Mouse (Mus musculus): ENCODE data around the gene Gtf2ird2. TPM values are rescaled to one million over a fixed set of nuclear protein-coding genes. Genes with fewer than 3 reads are reported as not detected.

Gtf2ird2 gene
- polyA plus RNA-seq, 1 experiment from 2014 or later: 5.8 TPM

GRCm38 (mm10) chr5:134183162-134183561 is 657 bp upstream of the Gtf2ird2 start:
- Histone ChIP-seq H3K27me3 (replicated peaks) (no peaks in the 10 kb centered on the region), H3K36me3 (no peaks in the 10 kb centered on the region), H3K9me3 (peaks cover 3% of the 10 kb centered on the region; the same call in 1 of the 2 replicates), H3K9ac (peak overlapping the region; percentile 93), H3K4me2 (peak overlapping the region; percentile 89), H3K27ac (replicated peaks) (peak overlapping the region; percentile 93), H3K4me3 (peak overlapping the region; percentile 86), H3K4me1 (peaks cover 18% of the 10 kb centered on the region)
- 49% methylated on average over 7 of the region's 7 CpGs for WGBS
- no peak for ATAC-seq (ENCODE audit: extremely low read depth, insufficient number of reproducible peaks, low FRiP score, low TSS enrichment)

- H3K4me2 ChIP-seq: no peak overlapping the region
- no peaks in the 10 kb centered on the region for H3K27me3 ChIP-seq (replicated peaks)
- H3K9me3 ChIP-seq: peaks cover 3% of the 10 kb centered on the region; the same call in 1 of the 2 replicates
- no peak overlapping the region for H3K27ac ChIP-seq (replicated peaks)
- H3K4me1 ChIP-seq: peaks cover 18% of the 10 kb centered on the region
- H3K9ac ChIP-seq: no peak overlapping the region
- WGBS: 76% methylated on average over 3 of the region's 3 CpGs
- H3K36me3 ChIP-seq: no peaks in the 10 kb centered on the region
- ATAC-seq (ENCODE audit: extremely low read depth, insufficient number of reproducible peaks, low FRiP score, low TSS enrichment): no peak
- no peak overlapping the region for H3K4me3 ChIP-seq
These were observed 2.2 kb downstream of the Gtf2ird2 start for GRCm38 (mm10) chr5:134186059-134186458.

GRCm38 (mm10) chr5:134186961-134187731 is 3.3 kb downstream of the Gtf2ird2 start:
- Histone ChIP-seq H3K4me1 (peaks cover 16% of the 10 kb centered on the region), H3K27ac (replicated peaks) (no peak overlapping the region), H3K36me3 (no peaks in the 10 kb centered on the region), H3K4me3 (no peak overlapping the region), H3K9ac (no peak overlapping the region), H3K27me3 (replicated peaks) (no peaks in the 10 kb centered on the region), H3K9me3 (peaks cover 3% of the 10 kb centered on the region; the same call in 1 of the 2 replicates), H3K4me2 (no peak overlapping the region)
- WGBS: 72% methylated on average over 4 of the region's 4 CpGs
- no peak for ATAC-seq (ENCODE audit: extremely low read depth, insufficient number of reproducible peaks, low FRiP score, low TSS enrichment)

GRCm38 (mm10) chr5:134188571-134188970 is 4.8 kb downstream of the Gtf2ird2 start:
- no peak for ATAC-seq (ENCODE audit: extremely low read depth, insufficient number of reproducible peaks, low FRiP score, low TSS enrichment)
- H3K4me2 ChIP-seq: no peak overlapping the region
- peaks cover 13% of the 10 kb centered on the region for H3K36me3 ChIP-seq
- no peak overlapping the region for H3K27ac ChIP-seq (replicated peaks)
- peaks cover 2% of the 10 kb centered on the region for H3K4me1 ChIP-seq
- H3K4me3 ChIP-seq: no peak overlapping the region
- WGBS: 82% methylated on average over 7 of the region's 7 CpGs
- H3K9me3 ChIP-seq: peaks cover 3% of the 10 kb centered on the region; the same call in 1 of the 2 replicates
- H3K9ac ChIP-seq: no peak overlapping the region
- no peaks in the 10 kb centered on the region for H3K27me3 ChIP-seq (replicated peaks)

GRCm38 (mm10) chr5:134193664-134194063 is 9.8 kb downstream of the Gtf2ird2 start:
- no peaks in the 10 kb centered on the region for H3K27me3 ChIP-seq (replicated peaks)
- no peaks in the 10 kb centered on the region for H3K4me1 ChIP-seq
- 81% methylated on average over 8 of the region's 8 CpGs for WGBS
- H3K4me2 ChIP-seq: no peak overlapping the region
- no peak for ATAC-seq (ENCODE audit: extremely low read depth, insufficient number of reproducible peaks, low FRiP score, low TSS enrichment)
- H3K9ac ChIP-seq: no peak overlapping the region
- peaks cover 48% of the 10 kb centered on the region for H3K36me3 ChIP-seq
- H3K9me3 ChIP-seq: no peaks in the 10 kb centered on the region
- no peak overlapping the region for H3K4me3 ChIP-seq
- H3K27ac ChIP-seq (replicated peaks): no peak overlapping the region

GRCm38 (mm10) chr5:134206721-134207120 is 22.9 kb downstream of the Gtf2ird2 start:
- 76% methylated on average over 10 of the region's 10 CpGs for WGBS
- H3K27ac ChIP-seq (replicated peaks): no peak overlapping the region
- peaks cover 6% of the 10 kb centered on the region; the same call in 1 of the 2 replicates for H3K4me1 ChIP-seq

GRCm38 (mm10) chr5:134209931-134210554 is 26.2 kb downstream of the Gtf2ird2 start:
- 49% methylated on average over 11 of the region's 11 CpGs for WGBS
- Histone ChIP-seq H3K9me3 (no peaks in the 10 kb centered on the region), H3K27me3 (replicated peaks) (no peaks in the 10 kb centered on the region), H3K4me2 (no peak overlapping the region), H3K36me3 (peaks cover 36% of the 10 kb centered on the region), H3K4me1 (peaks cover 11% of the 10 kb centered on the region; the same call in 1 of the 2 replicates), H3K4me3 (no peak overlapping the region), H3K9ac (no peak overlapping the region), H3K27ac (replicated peaks) (no peak overlapping the region)
- ATAC-seq (ENCODE audit: extremely low read depth, insufficient number of reproducible peaks, low FRiP score, low TSS enrichment): no peak

More at GRCm38 (mm10) chr5:134206721-134207120, 22.9 kb downstream of the Gtf2ird2 start:
- H3K9ac ChIP-seq: no peak overlapping the region
- no peak overlapping the region for H3K4me2 ChIP-seq
- ATAC-seq (ENCODE audit: extremely low read depth, insufficient number of reproducible peaks, low FRiP score, low TSS enrichment): no peak
- H3K9me3 ChIP-seq: no peaks in the 10 kb centered on the region
- H3K36me3 ChIP-seq: peaks cover 48% of the 10 kb centered on the region
- no peak overlapping the region for H3K4me3 ChIP-seq
- H3K27me3 ChIP-seq (replicated peaks): no peaks in the 10 kb centered on the region

- Histone ChIP-seq H3K4me3 (no peak overlapping the region), H3K4me2 (no peak overlapping the region), H3K27ac (replicated peaks) (no peak overlapping the region), H3K9me3 (peaks cover 4% of the 10 kb centered on the region; the same call in 1 of the 2 replicates), H3K4me1 (peaks cover 11% of the 10 kb centered on the region; the same call in 1 of the 2 replicates), H3K27me3 (replicated peaks) (no peaks in the 10 kb centered on the region), H3K36me3 (peaks cover 45% of the 10 kb centered on the region), H3K9ac (no peak overlapping the region)
- 51% methylated on average over 12 of the region's 12 CpGs for WGBS
- ATAC-seq (ENCODE audit: extremely low read depth, insufficient number of reproducible peaks, low FRiP score, low TSS enrichment): no peak
These were observed 30.4 kb downstream of the Gtf2ird2 start for GRCm38 (mm10) chr5:134214021-134214806.

GRCm38 (mm10) chr5:134217900-134218299 is 34.1 kb downstream of the Gtf2ird2 start:
- Histone ChIP-seq H3K4me2 (no peak overlapping the region), H3K27me3 (replicated peaks) (peaks cover 27% of the 10 kb centered on the region), H3K27ac (replicated peaks) (no peak overlapping the region), H3K4me1 (peaks cover 14% of the 10 kb centered on the region), H3K36me3 (peaks cover 33% of the 10 kb centered on the region), H3K9ac (no peak overlapping the region), H3K4me3 (no peak overlapping the region), H3K9me3 (peaks cover 4% of the 10 kb centered on the region; the same call in 1 of the 2 replicates)
- WGBS: 84% methylated on average over 7 of the region's 7 CpGs
- ATAC-seq (ENCODE audit: extremely low read depth, insufficient number of reproducible peaks, low FRiP score, low TSS enrichment): no peak

GRCm38 (mm10) chr5:134221278-134221677 is 37.5 kb downstream of the Gtf2ird2 start:
- Histone ChIP-seq H3K4me3 (peak overlapping the region; percentile 48), H3K4me2 (peak overlapping the region; percentile 84), H3K9me3 (peaks cover 4% of the 10 kb centered on the region; the same call in 1 of the 2 replicates), H3K36me3 (peaks cover 16% of the 10 kb centered on the region), H3K27ac (replicated peaks) (no peak overlapping the region), H3K9ac (peak overlapping the region; percentile 78), H3K27me3 (replicated peaks) (peaks cover 32% of the 10 kb centered on the region), H3K4me1 (peaks cover 15% of the 10 kb centered on the region)
- no peak for ATAC-seq (ENCODE audit: extremely low read depth, insufficient number of reproducible peaks, low FRiP score, low TSS enrichment)
- 43% methylated on average over 4 of the region's 4 CpGs for WGBS

- H3K4me3 ChIP-seq: peak overlapping the region; percentile 48
- H3K27me3 ChIP-seq (replicated peaks): peaks cover 32% of the 10 kb centered on the region
- no peak overlapping the region for H3K27ac ChIP-seq (replicated peaks)
- peaks cover 12% of the 10 kb centered on the region for H3K36me3 ChIP-seq
- H3K4me1 ChIP-seq: peaks cover 19% of the 10 kb centered on the region
- peak overlapping the region; percentile 78 for H3K9ac ChIP-seq
- 4% methylated on average over 36 of the region's 36 CpGs for WGBS
- no peak for ATAC-seq (ENCODE audit: extremely low read depth, insufficient number of reproducible peaks, low FRiP score, low TSS enrichment)
- peak overlapping the region; percentile 84 for H3K4me2 ChIP-seq
- peaks cover 2% of the 10 kb centered on the region; the same call in 1 of the 2 replicates for H3K9me3 ChIP-seq
These were observed 37.9 kb downstream of the Gtf2ird2 start for GRCm38 (mm10) chr5:134221708-134222150.
